Mouse (Mus musculus) cortical plate, adult 2 months (tissue): ENCODE measurements around the gene Hdgfl2. TPM values are rescaled to one million over a fixed set of nuclear protein-coding genes. Genes with fewer than 3 reads are reported as not detected.

Experiments
- H3K27ac ChIP-seq: fragments of 200-500 bp; 2 replicates; pipeline ENCODE4 v1.5.1; 2012; ENCODE audit warnings: low read length, control low read depth, inconsistent platforms; ENCODE audit not compliant: insufficient read depth
- H3K4me1 ChIP-seq: fragments of 200-500 bp; 2 replicates; pipeline ENCODE4 v1.6.1; 2011; ENCODE audit warnings: low read length; ENCODE audit not compliant: control insufficient read depth, insufficient read depth
- H3K4me3 ChIP-seq: fragments of 200-500 bp; 2 replicates; pipeline ENCODE4 v1.5.1; 2011; ENCODE audit warnings: mild to moderate bottlenecking, low read length, control low read depth; ENCODE audit not compliant: insufficient read depth
- CTCF ChIP-seq: fragments of 200-500 bp; IDR thresholded peaks from 2 replicates; pipeline ENCODE4 v1.5.1; 2011; ENCODE audit warnings: mild to moderate bottlenecking, control low read depth, low read length; ENCODE audit not compliant: insufficient read depth; ENCODE audit errors: extremely low read depth
- POLR2A ChIP-seq: fragments of 200-500 bp; IDR thresholded peaks from 2 replicates; pipeline ENCODE4 v1.6.1; 2011; ENCODE audit warnings: mild to moderate bottlenecking, low read length, control low read depth; ENCODE audit not compliant: insufficient read depth; ENCODE audit errors: extremely low read depth
- polyA plus RNA-seq: library from polyadenylated mRNA; depleted of rRNA; stranded (reverse); fragments of >200 nt; gene quantifications from 2 replicates; pipeline ENCODE4 v1.2.3, GENCODE M21; 2012

Gene Hdgfl2
- polyA plus RNA-seq, 1 experiment, result 126 TPM

DNA sequence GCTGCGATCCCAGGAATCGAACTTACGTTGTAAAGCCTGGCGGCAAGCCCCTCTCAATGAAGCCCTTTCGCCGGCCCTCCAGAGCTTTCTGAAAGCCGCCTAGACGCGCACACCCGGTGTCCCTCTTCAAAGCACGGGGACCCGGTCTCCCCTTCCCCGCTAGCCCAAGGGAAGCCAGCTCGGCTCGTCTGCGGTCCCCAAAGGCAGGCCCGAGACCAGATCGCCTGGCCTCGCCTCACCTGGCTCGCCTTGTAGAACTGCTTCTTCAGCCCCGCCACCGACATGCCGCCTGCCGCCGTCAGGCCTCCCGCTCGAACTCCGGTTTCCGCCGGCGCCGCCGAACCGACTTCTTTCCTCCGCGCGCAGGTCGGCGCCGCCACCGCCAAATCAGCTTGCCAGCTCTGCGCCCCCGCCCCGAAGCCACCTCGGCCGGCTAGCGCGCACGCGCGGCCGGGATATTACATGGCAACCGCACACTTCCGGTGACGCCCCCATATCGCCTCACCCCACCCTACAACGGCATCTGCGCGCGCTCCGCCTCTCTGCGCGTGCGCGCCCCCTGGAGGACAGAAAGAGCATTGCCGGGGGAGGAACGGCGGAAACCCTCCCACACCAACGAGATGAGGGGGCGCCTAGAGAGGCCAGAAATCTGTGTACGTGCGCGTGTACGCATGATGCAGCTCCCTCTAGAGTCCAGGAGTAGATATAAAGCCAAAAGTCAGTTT, 43.1 kb upstream of the Hdgfl2 start, which contains the start of gene Sh3gl1:
Gene Sh3gl1 (minus strand): TSS at position 460 of the 725 bp plus-strand sequence.
- peaks cover 4% of the 10 kb centered on the region for H3K4me1 ChIP-seq
- TF ChIP-seq CTCF (peak; percentile 94), POLR2A (peak; percentile 70; the same call in 1 of the 2 replicates)
- H3K4me3 ChIP-seq, result peak within 1 kb of the TSS; percentile 58
- peak within 1 kb of the TSS; percentile 74 for H3K27ac ChIP-seq

DNA sequence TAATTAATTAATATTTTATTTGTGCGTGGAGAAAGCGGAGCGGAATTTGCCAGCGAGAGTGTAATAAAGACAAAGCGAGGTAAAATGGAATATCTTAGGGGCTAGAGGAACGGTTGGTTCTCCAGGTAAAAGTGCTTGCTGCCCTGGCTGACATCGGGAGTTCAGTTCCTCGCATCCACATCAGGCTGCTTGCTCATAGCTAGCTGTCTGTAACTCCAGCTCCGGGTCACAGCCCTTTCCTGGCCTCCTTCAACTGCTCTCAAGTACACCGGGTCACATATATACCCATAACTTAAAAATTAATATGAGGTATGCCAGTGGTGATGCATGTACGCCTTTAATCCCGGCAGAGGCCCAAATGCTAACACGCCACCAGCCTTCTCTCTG, 42.5 kb upstream of the Hdgfl2 start:
- no peak for TF ChIP-seq CTCF
- no peak overlapping the region for H3K27ac ChIP-seq
- peaks cover 4% of the 10 kb centered on the region for H3K4me1 ChIP-seq

GRCm38 (mm10) chr17:56038583-56039261, 40.7 kb upstream of the Hdgfl2 start:
- Histone ChIP-seq H3K4me3 (no peak overlapping the region), H3K27ac (no peak overlapping the region), H3K4me1 (peaks cover 2% of the 10 kb centered on the region)
- TF ChIP-seq CTCF (no peak), POLR2A (no peak)

More for the DNA sequence above, 42.5 kb upstream of the Hdgfl2 start:
- no peak overlapping the region; the same call in 1 of the 2 replicates for H3K4me3 ChIP-seq

- Histone ChIP-seq H3K27ac (no peak overlapping the region), H3K4me1 (peaks cover 2% of the 10 kb centered on the region), H3K4me3 (no peak overlapping the region; the same call in 1 of the 2 replicates)
- TF ChIP-seq POLR2A (no peak), CTCF (no peak)
These were observed 40.1 kb upstream of the Hdgfl2 start for GRCm38 (mm10) chr17:56039345-56039744.

DNA sequence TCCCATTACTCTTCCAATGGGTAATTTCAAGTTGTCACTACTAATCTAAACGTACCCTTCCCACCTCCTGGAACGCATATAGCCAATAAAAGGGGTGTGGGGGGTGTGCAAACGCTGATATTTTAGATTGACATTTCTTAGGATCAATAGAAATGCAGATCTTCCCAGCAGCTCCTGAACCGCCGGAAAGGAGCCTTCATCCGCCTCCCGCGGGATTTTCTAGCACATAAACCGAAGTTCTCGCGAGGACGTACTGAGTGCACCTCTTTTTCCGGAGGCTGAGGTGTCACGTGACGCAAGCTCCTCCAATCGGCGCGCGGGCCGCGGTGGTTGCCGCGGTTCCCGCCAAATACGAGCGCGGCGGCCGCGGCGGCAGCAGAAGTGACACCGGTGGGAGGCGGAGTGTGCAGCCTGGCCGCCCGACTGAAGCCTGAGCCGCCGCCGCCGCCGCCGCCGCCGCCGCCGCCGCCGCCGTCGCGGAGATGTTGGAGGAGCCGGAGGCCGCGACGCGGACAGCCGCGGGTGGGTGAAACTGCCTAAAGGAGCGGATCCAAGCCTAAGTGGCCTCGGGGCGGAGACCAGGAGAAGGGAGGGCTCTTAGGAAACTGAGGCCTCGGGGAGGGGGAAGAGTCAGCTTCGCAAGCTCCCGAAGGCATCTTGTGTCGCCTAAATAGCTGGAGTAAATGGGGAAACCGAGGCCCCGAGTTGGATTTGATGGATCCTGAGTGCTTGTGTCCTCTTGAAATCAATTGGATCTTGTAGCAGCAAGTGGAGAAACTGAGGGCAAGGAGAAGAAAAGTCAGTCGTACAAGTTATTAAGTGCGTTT, 39.2 kb upstream of the Hdgfl2 start, which contains the start of gene Chaf1a:
Gene Chaf1a (plus strand): TSS at position 410 of the 827 bp plus-strand sequence.
- no peaks in the 10 kb centered on the region for H3K4me1 ChIP-seq

GRCm38 (mm10) chr17:56040857-56041163, 38.6 kb upstream of the Hdgfl2 start:
- no peak for TF ChIP-seq CTCF
- no peak for TF ChIP-seq POLR2A
- H3K27ac ChIP-seq, result no peak overlapping the region
- no peaks in the 10 kb centered on the region for H3K4me1 ChIP-seq
- H3K4me3 ChIP-seq, result peak overlapping the region; percentile 17; the same call in 1 of the 2 replicates

More for the DNA sequence above, 39.2 kb upstream of the Hdgfl2 start, which contains the start of gene Chaf1a:
- H3K4me3 ChIP-seq, result peak within 1 kb of the TSS; percentile 27
- H3K27ac ChIP-seq, result no peak within 1 kb of the TSS
- TF ChIP-seq CTCF (no peak), POLR2A (no peak)

GRCm38 (mm10) chr17:56051369-56051768, 28.1 kb upstream of the Hdgfl2 start:
- no peaks in the 10 kb centered on the region for H3K4me1 ChIP-seq
- H3K27ac ChIP-seq, result no peak overlapping the region
- TF ChIP-seq CTCF, result no peak
- TF ChIP-seq POLR2A, result no peak
- H3K4me3 ChIP-seq, result no peak overlapping the region

- H3K4me3 ChIP-seq, result no peak overlapping the region
- H3K27ac ChIP-seq, result no peak overlapping the region
- H3K4me1 ChIP-seq, result no peaks in the 10 kb centered on the region
- no peak for TF ChIP-seq POLR2A
These were observed 24.5 kb upstream of the Hdgfl2 start for GRCm38 (mm10) chr17:56054938-56055337.

- no peak overlapping the region for H3K27ac ChIP-seq
- no peaks in the 10 kb centered on the region for H3K4me1 ChIP-seq
- H3K4me3 ChIP-seq, result no peak overlapping the region
- no peak for TF ChIP-seq POLR2A
- no peak for TF ChIP-seq CTCF
These were observed 23.3 kb upstream of the Hdgfl2 start for GRCm38 (mm10) chr17:56055945-56056678.
